Mouse (Mus musculus): Measurements from ENCODE around the gene Sipa1l3. TPM values are rescaled to one million over a fixed set of nuclear protein-coding genes. Genes with fewer than 3 reads are reported as not detected.

Gene Sipa1l3
- polyA plus RNA-seq, 1 experiment from 2014 or later, result 21.5 TPM

DNA sequence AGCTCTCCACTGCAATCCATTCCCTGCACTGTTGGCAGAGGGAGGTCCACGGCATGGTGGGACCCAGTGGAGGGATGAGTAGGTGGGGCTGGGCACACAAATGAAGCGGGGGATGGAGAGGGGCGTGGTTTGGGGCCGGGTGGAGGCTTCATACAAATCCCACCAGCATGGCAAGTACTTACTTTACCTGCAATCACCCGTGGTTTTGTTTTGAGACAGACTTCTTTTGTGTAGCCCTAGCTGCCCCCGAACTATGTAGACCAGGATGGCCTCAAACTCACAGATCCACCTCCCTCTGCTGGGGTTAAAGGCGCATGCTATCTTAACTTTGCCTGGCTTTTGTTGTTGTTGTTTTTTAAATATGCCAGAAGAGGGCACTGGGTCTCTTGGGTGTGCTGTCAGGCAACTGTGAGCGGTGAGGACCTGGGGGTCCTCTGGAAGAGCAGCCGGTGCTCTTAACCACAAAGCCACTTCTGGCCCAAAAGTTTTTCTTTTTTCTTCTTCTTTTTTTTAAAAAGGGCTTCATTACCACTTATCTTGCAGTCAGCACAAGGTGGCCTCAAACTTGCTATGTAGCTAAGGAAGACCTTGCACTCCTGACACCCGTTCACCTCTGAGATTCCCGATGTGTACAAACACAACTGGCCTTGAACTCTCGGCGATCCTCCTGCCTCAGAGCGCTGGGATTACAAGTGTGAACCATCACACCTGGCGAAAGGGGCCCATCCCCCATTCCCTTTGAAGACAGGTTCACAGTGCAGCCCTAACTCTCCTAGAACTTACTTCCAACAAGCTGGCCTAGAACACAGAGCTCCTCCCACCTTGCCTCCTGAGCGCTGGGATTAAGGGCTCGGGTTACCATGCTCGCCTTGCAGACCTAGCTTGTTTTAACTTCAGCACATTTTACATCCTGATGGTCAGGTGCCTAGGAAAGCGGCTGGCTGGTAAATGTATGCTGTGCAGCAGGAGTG, 198.8 kb downstream of the Sipa1l3 start:
- Histone ChIP-seq H3K27ac (peak overlapping the region; percentile 95), H3K36me3 (peaks cover 25% of the 10 kb centered on the region), H3K9me3 (no peaks in the 10 kb centered on the region), H3K9ac (peak overlapping the region; percentile 59), H3K4me1 (peaks cover 64% of the 10 kb centered on the region), H3K27me3 (no peaks in the 10 kb centered on the region), H3K4me2 (peak overlapping the region; percentile 59), H3K4me3 (peak overlapping the region; percentile 33)
- ATAC-seq (ENCODE audit: insufficient number of reproducible peaks, insufficient read depth, low FRiP score, low TSS enrichment, low read depth), result no peak
- WGBS, result 11% methylated on average over 19 of the region's 19 CpGs

DNA sequence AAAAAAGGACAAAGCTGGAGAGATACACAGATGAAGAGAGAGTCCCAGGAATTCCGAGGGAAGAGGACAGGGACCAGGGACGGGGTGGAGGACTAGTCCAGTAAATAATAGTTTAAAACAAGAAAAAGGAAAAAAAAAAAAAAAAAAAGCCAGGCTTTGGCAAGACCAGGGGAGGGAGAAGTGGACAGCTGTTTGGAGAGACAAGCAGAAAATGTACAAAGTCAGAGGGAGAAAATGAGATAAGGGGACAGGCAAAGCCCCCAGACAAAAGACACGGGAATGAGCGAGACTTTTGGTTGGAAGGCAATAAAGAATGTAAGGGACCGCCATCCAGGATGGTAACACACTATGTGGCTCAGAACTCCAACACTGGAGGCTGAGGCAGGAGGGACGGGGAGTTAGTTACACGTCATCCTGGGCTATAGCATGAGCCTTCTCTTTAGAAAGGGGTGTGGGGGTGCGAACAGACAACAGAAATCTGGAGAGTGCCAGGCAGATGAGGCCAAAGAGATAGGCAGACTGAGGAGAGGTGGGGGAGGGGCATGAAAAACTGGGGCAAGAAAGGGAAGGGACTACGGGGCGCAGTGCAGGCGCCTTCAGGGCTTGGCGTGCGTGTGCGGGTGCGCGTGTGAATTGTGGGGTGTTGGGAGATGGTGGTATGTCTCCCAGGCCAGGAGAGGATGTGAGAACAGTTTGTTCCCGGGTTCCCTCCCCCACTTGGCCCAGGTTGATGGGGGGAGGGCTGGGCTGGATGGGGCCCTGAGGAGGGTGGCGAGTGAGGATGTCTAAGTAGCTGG, 200.1 kb downstream of the Sipa1l3 start:
- ATAC-seq (ENCODE audit: insufficient number of reproducible peaks, insufficient read depth, low FRiP score, low TSS enrichment, low read depth), result no peak
- Histone ChIP-seq H3K27ac (peak overlapping the region; percentile 95), H3K9ac (peak overlapping the region; percentile 59), H3K4me3 (peak overlapping the region; percentile 33), H3K36me3 (peaks cover 19% of the 10 kb centered on the region; the same call in 1 of the 2 replicates), H3K4me1 (peaks cover 77% of the 10 kb centered on the region), H3K9me3 (no peaks in the 10 kb centered on the region), H3K27me3 (no peaks in the 10 kb centered on the region), H3K4me2 (peak overlapping the region; percentile 59)
- WGBS, result 4% methylated on average over 18 of the region's 18 CpGs

DNA sequence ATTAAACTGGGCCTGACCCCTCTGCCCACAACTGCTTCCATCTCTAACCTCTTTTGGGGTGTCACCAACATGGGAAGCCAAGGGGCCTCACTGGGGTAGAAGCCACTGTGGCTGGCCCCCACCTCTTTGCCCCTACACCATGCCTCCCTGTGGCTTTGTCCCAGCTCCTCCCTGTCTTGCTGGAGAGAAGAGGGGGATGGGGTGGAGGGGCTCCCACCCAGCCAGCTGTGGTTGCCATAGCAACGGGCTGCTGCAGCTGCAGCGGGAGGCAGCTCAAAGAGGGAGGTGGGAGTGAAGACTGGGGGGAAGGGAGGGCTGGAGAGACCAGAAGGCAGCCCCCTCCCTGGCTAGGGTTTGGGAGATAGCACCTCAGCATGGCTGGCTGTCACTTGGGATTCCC, 200.9 kb downstream of the Sipa1l3 start:
- Histone ChIP-seq H3K4me1 (peaks cover 83% of the 10 kb centered on the region), H3K9me3 (no peaks in the 10 kb centered on the region), H3K4me2 (peak overlapping the region; percentile 59), H3K27ac (peak overlapping the region; percentile 95), H3K27me3 (no peaks in the 10 kb centered on the region), H3K9ac (peak overlapping the region; percentile 32; the same call in 1 of the 2 replicates), H3K36me3 (0 out of 2 replicates have a peak, but pooled peaks cover 16% of the 10 kb centered on the region), H3K4me3 (peak overlapping the region; percentile 33)
- 0% methylated on average over 2 of the region's 2 CpGs for WGBS
- peak; percentile 77 for ATAC-seq (ENCODE audit: insufficient number of reproducible peaks, insufficient read depth, low FRiP score, low TSS enrichment, low read depth)

DNA sequence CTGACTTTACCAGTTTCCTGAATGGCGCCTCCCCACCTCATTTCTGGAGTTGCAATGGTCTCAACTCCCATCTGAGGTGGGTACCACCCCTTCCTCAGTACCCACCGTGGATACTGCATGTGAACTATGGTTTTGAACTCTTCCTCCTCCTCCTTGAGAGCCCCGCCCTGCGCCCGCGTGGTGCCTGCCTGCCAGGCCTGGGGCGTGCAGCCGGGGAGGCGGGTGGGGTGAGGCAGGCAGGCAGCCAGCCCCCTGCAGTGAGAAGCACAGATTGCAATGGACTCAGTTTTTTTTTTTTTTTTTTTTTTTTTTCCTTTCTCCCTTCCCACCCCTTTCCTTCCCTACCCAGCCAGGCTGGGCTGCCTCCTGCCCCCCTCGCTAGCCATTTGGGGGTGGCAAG, 201.5 kb downstream of the Sipa1l3 start:
- Histone ChIP-seq H3K9me3 (no peaks in the 10 kb centered on the region), H3K27ac (peak overlapping the region; percentile 95), H3K4me2 (peak overlapping the region; percentile 59), H3K27me3 (no peaks in the 10 kb centered on the region), H3K36me3 (peaks cover 14% of the 10 kb centered on the region; the same call in 1 of the 2 replicates), H3K4me3 (peak overlapping the region; percentile 33), H3K9ac (0 out of 2 replicates have a peak overlapping the region, but pooled peaks have one; percentile 32), H3K4me1 (peaks cover 86% of the 10 kb centered on the region)
- peak; percentile 67 for ATAC-seq (ENCODE audit: insufficient number of reproducible peaks, insufficient read depth, low FRiP score, low TSS enrichment, low read depth)
- WGBS, result 3% methylated on average over 10 of the region's 10 CpGs

DNA sequence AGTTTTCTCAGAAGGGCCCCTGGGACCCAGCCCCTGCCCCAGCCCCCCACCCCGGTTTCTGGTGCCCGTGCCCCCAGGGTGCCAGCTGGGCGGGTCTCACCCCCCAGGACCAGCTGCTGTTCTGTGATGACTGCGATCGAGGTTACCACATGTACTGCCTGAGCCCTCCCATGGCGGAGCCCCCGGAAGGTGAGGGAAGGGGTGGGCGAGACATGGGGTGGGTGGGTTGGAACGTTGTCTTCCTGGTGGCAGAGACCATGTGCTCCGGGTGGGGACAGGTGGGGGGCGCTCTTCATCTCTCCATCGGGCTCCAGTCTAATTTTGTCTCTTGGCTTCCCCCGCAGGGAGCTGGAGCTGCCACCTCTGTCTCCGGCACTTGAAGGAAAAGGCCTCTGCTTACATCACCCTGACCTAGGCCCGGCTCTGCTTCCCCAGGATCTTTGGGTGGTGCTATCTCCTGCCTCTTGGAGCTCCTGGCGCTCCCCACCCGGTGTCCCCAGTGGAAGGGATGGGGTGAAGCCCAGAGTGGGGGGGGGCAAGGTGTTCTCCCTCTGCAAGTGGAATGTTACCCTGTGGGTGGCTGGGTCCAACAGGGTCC, 202.2 kb downstream of the Sipa1l3 start:
- no peaks in the 10 kb centered on the region for H3K9me3 ChIP-seq
- H3K27ac ChIP-seq, result peak overlapping the region; percentile 95
- no peak overlapping the region for H3K4me3 ChIP-seq
- H3K4me1 ChIP-seq, result peaks cover 84% of the 10 kb centered on the region
- peaks cover 16% of the 10 kb centered on the region for H3K36me3 ChIP-seq
- 60% methylated on average over 17 of the region's 17 CpGs for WGBS
- no peak for ATAC-seq (ENCODE audit: insufficient number of reproducible peaks, insufficient read depth, low FRiP score, low TSS enrichment, low read depth)
- H3K27me3 ChIP-seq, result no peaks in the 10 kb centered on the region
- H3K9ac ChIP-seq, result peak overlapping the region; percentile 32; the same call in 1 of the 2 replicates
- peak overlapping the region; percentile 59; the same call in 1 of the 2 replicates for H3K4me2 ChIP-seq

DNA sequence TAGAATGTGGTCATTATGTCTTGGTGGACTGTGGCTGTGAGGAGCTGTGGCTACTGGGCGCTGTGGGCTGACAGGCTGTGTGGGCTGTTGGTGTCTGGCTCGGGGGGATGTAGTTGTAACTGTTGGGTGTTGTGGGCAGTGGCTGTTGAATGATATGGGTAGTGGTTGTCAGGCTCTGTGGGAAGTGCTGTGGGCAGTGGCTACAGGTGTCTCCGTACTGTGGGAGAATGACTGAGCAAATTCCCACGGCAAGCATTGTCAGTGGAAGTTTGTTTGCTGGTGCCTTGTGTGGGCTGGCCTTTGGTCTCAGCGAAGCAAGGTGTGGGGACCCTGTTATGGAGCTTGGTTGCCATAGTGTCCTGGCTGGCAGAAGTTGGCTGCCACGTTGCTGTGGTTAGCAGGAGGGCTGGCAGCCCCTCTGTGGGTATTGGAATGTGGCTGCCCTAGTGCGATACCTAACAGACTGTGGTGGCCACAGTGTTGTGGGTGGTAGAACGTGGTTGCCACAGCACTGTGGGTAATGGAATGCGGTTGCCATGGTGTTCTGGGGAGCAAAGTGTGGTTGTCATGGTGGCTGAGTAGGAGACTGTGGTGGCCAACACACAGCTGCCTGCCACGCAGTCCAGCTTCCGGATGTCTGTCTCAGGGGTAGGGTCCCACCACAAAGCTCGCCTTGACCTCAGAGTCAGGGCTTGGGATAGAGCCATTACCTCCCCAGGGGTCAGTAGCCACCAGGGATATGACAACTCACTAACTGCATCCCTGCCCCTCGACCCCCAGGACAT, 203.4 kb downstream of the Sipa1l3 start:
- 71% methylated on average over 13 of the region's 13 CpGs for WGBS
- no peak for ATAC-seq (ENCODE audit: insufficient number of reproducible peaks, insufficient read depth, low FRiP score, low TSS enrichment, low read depth)
- no peaks in the 10 kb centered on the region for H3K9me3 ChIP-seq

DNA sequence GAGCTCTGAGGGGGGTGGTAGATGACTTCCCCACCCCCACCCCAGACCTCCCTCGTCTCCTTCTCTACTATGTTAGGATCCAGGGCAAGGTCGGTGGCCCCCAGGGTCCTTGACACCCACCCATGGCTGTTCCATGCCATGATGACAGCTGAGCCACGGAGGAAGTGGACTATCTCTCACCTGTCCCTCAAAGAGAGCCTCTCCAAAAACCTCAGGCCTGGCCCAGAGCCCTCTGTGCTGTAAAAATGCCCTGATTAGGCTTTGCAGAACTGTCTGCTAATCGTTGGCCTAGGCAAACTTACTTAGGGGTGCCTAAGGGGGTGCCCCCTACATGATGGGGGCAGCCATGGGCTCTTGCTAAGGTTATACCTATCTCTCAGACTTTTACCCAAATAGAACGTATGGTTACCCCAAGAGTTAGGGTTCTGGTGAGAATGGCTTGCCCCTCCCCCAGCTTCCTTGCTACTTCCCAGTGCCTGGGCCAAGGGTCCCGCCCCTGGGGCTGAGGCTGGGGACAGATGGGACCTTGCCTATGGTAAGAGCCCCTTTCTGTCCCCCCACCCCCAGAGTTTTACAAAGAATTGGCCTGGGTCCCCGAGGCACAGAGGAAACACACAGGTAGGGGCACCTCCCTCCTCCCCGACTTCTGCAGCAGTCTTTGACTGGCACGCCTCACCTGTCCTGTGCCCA, 204.7 kb downstream of the Sipa1l3 start:
- H3K4me2 ChIP-seq, result peak overlapping the region; percentile 20; the same call in 1 of the 2 replicates
- H3K36me3 ChIP-seq, result peaks cover 19% of the 10 kb centered on the region
- no peaks in the 10 kb centered on the region for H3K9me3 ChIP-seq
- H3K4me3 ChIP-seq, result no peak overlapping the region
- 0 out of 2 replicates have a peak overlapping the region, but pooled peaks have one; percentile 36 for H3K9ac ChIP-seq
- H3K4me1 ChIP-seq, result peaks cover 75% of the 10 kb centered on the region
- no peak for ATAC-seq (ENCODE audit: insufficient number of reproducible peaks, insufficient read depth, low FRiP score, low TSS enrichment, low read depth)
- 44% methylated on average over 9 of the region's 9 CpGs for WGBS
- H3K27ac ChIP-seq, result peak overlapping the region; percentile 95
- no peaks in the 10 kb centered on the region for H3K27me3 ChIP-seq

More for the DNA sequence above, 203.4 kb downstream of the Sipa1l3 start:
- Histone ChIP-seq H3K4me3 (no peak overlapping the region), H3K27ac (peak overlapping the region; percentile 95), H3K4me1 (peaks cover 76% of the 10 kb centered on the region), H3K27me3 (no peaks in the 10 kb centered on the region), H3K4me2 (0 out of 2 replicates have a peak overlapping the region, but pooled peaks have one; percentile 20), H3K36me3 (peaks cover 19% of the 10 kb centered on the region), H3K9ac (no peak overlapping the region)

DNA sequence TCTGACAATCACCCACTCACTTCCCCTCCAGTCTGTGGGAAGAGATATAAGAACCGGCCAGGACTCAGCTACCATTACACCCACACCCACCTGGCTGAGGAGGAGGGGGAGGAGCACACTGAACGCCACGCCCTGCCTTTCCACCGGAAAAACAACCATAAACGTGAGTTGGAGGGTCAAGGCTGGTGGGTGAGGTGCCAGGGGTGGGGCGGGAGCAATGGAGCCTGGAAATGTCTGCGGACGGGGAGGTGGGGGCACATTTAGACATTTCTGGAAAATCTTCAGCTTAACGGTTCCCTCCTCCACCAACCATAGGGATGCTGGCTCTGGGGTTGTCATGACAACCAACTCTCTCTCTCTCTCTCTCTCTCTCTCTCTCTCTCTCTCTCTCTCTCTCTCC, 205.4 kb downstream of the Sipa1l3 start:
- H3K9ac ChIP-seq, result no peak overlapping the region
- peaks cover 75% of the 10 kb centered on the region for H3K4me1 ChIP-seq
- H3K36me3 ChIP-seq, result peaks cover 19% of the 10 kb centered on the region
- H3K4me2 ChIP-seq, result peak overlapping the region; percentile 30; the same call in 1 of the 2 replicates
- H3K4me3 ChIP-seq, result no peak overlapping the region
- H3K9me3 ChIP-seq, result no peaks in the 10 kb centered on the region
- no peak for ATAC-seq (ENCODE audit: insufficient number of reproducible peaks, insufficient read depth, low FRiP score, low TSS enrichment, low read depth)
- H3K27me3 ChIP-seq, result no peaks in the 10 kb centered on the region
- 34% methylated on average over 9 of the region's 9 CpGs for WGBS
- H3K27ac ChIP-seq, result no peak overlapping the region; the same call in 1 of the 2 replicates

DNA sequence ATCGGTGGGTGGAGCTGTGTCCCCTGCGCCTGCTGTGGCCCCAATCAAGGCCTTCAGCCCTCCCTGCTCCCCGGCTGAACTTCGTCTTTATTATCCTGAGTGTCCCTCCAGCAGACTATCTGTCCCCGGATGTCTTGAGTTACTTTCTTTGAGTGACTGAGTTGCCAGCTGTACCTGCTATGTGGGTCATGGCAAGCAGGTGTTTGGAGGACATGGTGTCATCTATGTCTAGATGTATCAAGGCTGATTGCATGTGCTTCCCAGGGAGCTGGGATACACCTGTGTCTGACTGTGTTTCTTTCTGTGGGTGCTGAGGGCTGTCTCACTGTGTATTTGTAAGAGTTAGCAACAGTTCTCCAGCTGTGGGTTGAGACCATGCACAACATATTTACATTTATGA, 208.7 kb downstream of the Sipa1l3 start:
- ATAC-seq (ENCODE audit: insufficient number of reproducible peaks, insufficient read depth, low FRiP score, low TSS enrichment, low read depth), result no peak
- Histone ChIP-seq H3K27me3 (peaks cover 15% of the 10 kb centered on the region; the same call in 1 of the 2 replicates), H3K4me2 (peak overlapping the region; percentile 95), H3K27ac (peak overlapping the region; percentile 64; the same call in 1 of the 2 replicates), H3K4me3 (peak overlapping the region; percentile 62), H3K36me3 (peaks cover 19% of the 10 kb centered on the region), H3K9me3 (no peaks in the 10 kb centered on the region), H3K9ac (peak overlapping the region; percentile 79), H3K4me1 (peaks cover 71% of the 10 kb centered on the region)
- 7% methylated on average over 5 of the region's 5 CpGs for WGBS

DNA sequence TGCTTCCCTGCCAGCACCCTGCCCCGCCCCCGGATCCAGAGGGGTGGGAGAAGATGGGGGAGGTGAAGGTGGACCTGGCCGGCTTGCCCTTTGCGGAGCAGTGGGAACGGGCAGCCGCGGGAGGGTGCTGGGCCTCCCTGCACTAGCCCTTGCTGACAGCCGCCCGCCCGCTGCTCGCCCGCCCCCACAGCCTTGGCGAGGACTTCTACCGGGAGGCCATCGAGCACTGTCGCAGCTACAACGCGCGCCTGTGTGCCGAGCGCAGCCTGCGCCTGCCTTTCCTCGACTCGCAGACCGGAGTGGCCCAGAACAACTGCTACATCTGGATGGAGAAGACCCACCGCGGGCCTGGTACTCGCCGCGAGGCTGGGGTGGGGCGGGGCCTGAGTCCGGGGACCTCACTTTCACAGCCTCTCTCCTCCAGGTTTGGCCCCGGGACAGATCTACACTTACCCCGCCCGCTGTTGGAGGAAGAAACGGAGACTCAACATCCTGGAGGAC, 209.2 kb downstream of the Sipa1l3 start:
- peak overlapping the region; percentile 64 for H3K27ac ChIP-seq
- H3K4me3 ChIP-seq, result peak overlapping the region; percentile 62
- peak overlapping the region; percentile 79 for H3K9ac ChIP-seq
- WGBS, result 1% methylated on average over 36 of the region's 36 CpGs
- peaks cover 15% of the 10 kb centered on the region; the same call in 1 of the 2 replicates for H3K27me3 ChIP-seq
- H3K4me2 ChIP-seq, result peak overlapping the region; percentile 95
- peaks cover 71% of the 10 kb centered on the region for H3K4me1 ChIP-seq
- no peaks in the 10 kb centered on the region for H3K9me3 ChIP-seq
- peaks cover 19% of the 10 kb centered on the region for H3K36me3 ChIP-seq
- no peak for ATAC-seq (ENCODE audit: insufficient number of reproducible peaks, insufficient read depth, low FRiP score, low TSS enrichment, low read depth)
